Mouse (Mus musculus): ENCODE results near the gene Sinhcaf. TPM values are rescaled to one million over a fixed set of nuclear protein-coding genes. Genes with fewer than 3 reads are reported as not detected.
"Not testable (repeated sequence)": the region's sequence is repeated elsewhere in the genome, so short reads cannot be mapped to it uniquely, and the experiment has no call there.

Sinhcaf gene
- polyA plus RNA-seq, 1 experiment from 2014 or later = 30.7 TPM

DNA sequence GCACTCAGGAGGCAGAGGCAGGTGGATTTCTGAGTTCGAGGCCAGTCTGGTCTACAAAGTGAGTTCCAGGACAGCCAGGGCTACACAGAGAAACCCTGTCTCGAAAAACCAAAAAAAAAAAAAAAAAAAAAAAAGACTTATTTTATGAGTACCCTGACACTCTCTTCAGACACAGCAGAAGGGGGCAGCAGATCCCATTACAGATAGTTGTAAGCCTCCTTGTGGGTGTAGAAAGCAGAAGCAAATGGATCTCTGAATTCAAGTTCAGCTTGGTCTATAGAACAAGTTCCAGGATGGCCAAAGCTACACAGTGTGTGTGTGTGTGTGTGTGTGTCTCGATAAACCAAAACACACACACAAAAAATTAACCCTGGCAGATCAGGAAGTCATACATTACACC lies 5.9 kb downstream of the Sinhcaf start:
- not testable (repeated sequence) for H3K9ac ChIP-seq (ENCODE audit: low read depth, low read length); H3K36me3 ChIP-seq (ENCODE audit: control insufficient read depth, insufficient read depth, low read length); H3K4me1 ChIP-seq (ENCODE audit: control insufficient read depth, insufficient read depth, low read length); ATAC-seq; H3K27me3 ChIP-seq (ENCODE audit: control insufficient read depth, insufficient read depth, low read depth, low read length); H3K4me2 ChIP-seq (ENCODE audit: low read length); H3K9me3 ChIP-seq (replicated peaks; ENCODE audit: control insufficient read depth, low read length, poor library complexity, severe bottlenecking); H3K4me3 ChIP-seq (ENCODE audit: low read depth, low read length); H3K27ac ChIP-seq (ENCODE audit: low read length)
- 82% methylated on average over 2 of the region's 3 CpGs for WGBS

DNA sequence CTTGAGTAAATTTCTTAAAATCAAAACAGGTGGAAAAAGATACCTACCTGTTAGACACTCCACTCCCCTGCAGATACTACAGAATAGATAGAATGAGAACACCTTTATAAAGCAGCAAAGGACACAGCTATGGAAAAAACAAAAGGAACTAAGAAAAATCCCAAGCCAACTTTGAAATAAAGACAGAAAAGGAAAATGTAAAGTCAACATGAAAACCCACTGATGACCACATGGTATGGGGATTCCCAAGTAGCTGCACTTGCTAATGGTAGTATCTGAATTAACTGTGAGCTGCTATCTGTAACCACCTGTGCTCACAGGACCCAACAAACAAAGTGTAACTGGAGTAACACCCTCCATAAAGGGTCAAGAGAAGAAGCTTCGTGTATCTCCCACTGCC lies 8.6 kb downstream of the Sinhcaf start:
- Histone ChIP-seq H3K4me1 (ENCODE audit: control insufficient read depth, insufficient read depth, low read length) (no peaks in the 10 kb centered on the region), H3K27ac (ENCODE audit: low read length) (no peak overlapping the region), H3K9ac (ENCODE audit: low read depth, low read length) (no peak overlapping the region), H3K4me3 (ENCODE audit: low read depth, low read length) (no peak overlapping the region), H3K9me3 (replicated peaks; ENCODE audit: control insufficient read depth, low read length, poor library complexity, severe bottlenecking) (no peaks in the 10 kb centered on the region), H3K4me2 (ENCODE audit: low read length) (no peak overlapping the region), H3K27me3 (ENCODE audit: control insufficient read depth, insufficient read depth, low read depth, low read length) (no peaks in the 10 kb centered on the region), H3K36me3 (ENCODE audit: control insufficient read depth, insufficient read depth, low read length) (no peaks in the 10 kb centered on the region)
- WGBS = 69% methylated on average over 1 of the region's 1 CpGs
- ATAC-seq = no peak

DNA sequence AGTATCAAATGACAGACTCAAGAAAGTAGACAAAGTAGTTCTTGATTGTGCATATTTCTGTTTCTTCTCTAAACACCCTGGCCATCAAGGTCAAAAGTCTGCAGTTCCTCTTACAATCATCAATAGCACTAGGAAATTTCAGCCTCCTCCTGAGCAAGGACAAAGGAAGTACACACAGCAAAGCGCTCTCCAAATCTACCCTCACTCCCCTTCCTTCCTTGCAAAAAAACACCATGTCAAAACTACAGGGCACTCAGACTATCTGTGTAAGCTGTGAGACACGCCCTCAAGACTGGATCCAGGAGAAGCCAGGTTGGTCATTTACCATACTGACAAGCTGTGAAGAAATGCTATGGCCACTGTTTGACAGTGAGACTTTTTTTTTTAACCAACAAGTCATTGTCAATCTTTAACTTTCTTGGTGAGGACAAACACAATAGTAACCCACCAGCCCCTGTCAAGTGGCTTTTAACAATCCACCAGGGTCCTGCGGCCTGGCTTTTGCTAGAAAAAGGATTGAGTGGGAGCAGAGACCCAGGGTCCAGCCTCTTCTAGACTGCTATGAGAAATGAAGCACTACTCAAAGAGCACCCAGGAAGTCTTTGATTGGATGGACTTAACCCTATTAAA lies 11.2 kb downstream of the Sinhcaf start:
- Histone ChIP-seq H3K27me3 (ENCODE audit: control insufficient read depth, insufficient read depth, low read depth, low read length) (no peaks in the 10 kb centered on the region), H3K27ac (ENCODE audit: low read length) (no peak overlapping the region), H3K36me3 (ENCODE audit: control insufficient read depth, insufficient read depth, low read length) (peaks cover 6% of the 10 kb centered on the region), H3K9ac (ENCODE audit: low read depth, low read length) (no peak overlapping the region), H3K4me3 (ENCODE audit: low read depth, low read length) (no peak overlapping the region), H3K4me2 (ENCODE audit: low read length) (no peak overlapping the region), H3K4me1 (ENCODE audit: control insufficient read depth, insufficient read depth, low read length) (no peaks in the 10 kb centered on the region), H3K9me3 (replicated peaks; ENCODE audit: control insufficient read depth, low read length, poor library complexity, severe bottlenecking) (no peaks in the 10 kb centered on the region)
- ATAC-seq = no peak
- WGBS = 72% methylated on average over 3 of the region's 3 CpGs

DNA sequence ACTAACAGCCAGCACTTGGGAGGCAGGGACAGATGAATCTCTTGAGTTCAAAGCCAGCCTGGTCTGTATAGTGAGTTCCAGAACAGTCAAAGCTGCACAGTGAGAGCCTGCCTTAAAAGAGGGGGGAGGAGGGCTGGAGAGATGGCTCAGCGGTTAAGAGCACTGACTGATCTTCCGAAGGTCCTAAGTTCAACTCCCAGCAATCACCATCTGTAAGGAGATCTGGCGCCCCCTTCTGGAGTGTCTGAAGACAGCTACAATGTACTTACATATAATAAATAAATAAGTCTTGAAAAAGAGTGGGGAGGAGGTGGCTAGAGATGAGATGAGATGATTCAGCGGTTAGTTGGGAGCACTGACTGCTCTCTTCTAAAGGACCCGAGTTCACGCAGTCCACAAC lies 15.0 kb downstream of the Sinhcaf start:
- H3K36me3 ChIP-seq (ENCODE audit: control insufficient read depth, insufficient read depth, low read length) = peaks cover 7% of the 10 kb centered on the region
- no peaks in the 10 kb centered on the region for H3K27me3 ChIP-seq (ENCODE audit: control insufficient read depth, insufficient read depth, low read depth, low read length)
- no peaks in the 10 kb centered on the region for H3K4me1 ChIP-seq (ENCODE audit: control insufficient read depth, insufficient read depth, low read length)
- H3K27ac ChIP-seq (ENCODE audit: low read length) = no peak overlapping the region
- no peak for ATAC-seq
- no peak overlapping the region for H3K9ac ChIP-seq (ENCODE audit: low read depth, low read length)
- no peak overlapping the region for H3K4me3 ChIP-seq (ENCODE audit: low read depth, low read length)
- WGBS = 91% methylated on average over 6 of the region's 6 CpGs
- H3K4me2 ChIP-seq (ENCODE audit: low read length) = no peak overlapping the region
- no peaks in the 10 kb centered on the region for H3K9me3 ChIP-seq (replicated peaks; ENCODE audit: control insufficient read depth, low read length, poor library complexity, severe bottlenecking)

DNA sequence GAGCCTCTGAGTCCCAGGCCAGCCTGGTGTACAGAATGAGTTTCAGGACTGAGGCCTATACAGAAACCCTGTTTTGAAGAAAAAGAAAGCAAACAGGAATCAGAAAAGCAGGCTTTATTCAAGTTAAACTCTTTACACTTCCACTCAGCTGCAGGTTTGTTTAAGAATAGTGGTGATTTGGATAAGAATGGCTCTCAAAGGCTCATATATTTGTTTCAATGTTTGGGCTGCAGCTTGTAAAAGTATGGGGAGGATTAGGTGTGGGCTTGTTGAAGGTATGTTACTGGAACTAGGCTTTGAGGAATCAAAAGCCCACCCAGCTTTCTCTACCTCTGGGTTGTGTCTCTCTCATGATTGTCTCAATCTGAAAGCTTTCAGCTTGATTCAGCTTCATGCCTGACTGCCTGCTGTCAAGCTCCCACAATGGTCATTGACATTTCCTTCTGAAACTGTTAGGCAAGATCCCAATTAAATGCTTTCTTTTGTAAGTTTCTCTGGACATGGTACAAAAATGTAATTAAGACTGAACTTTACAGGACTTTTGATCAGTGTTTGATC lies 27.3 kb downstream of the Sinhcaf start:
- H3K27ac ChIP-seq (ENCODE audit: low read length) = no peak overlapping the region
- H3K27me3 ChIP-seq (ENCODE audit: control insufficient read depth, insufficient read depth, low read depth, low read length) = no peaks in the 10 kb centered on the region
- no peak overlapping the region for H3K4me3 ChIP-seq (ENCODE audit: low read depth, low read length)
- H3K9me3 ChIP-seq (replicated peaks; ENCODE audit: control insufficient read depth, low read length, poor library complexity, severe bottlenecking) = no peaks in the 10 kb centered on the region
- no peak overlapping the region for H3K9ac ChIP-seq (ENCODE audit: low read depth, low read length)
- H3K36me3 ChIP-seq (ENCODE audit: control insufficient read depth, insufficient read depth, low read length) = no peaks in the 10 kb centered on the region
- no peak for ATAC-seq
- H3K4me1 ChIP-seq (ENCODE audit: control insufficient read depth, insufficient read depth, low read length) = no peaks in the 10 kb centered on the region
- H3K4me2 ChIP-seq (ENCODE audit: low read length) = no peak overlapping the region

DNA sequence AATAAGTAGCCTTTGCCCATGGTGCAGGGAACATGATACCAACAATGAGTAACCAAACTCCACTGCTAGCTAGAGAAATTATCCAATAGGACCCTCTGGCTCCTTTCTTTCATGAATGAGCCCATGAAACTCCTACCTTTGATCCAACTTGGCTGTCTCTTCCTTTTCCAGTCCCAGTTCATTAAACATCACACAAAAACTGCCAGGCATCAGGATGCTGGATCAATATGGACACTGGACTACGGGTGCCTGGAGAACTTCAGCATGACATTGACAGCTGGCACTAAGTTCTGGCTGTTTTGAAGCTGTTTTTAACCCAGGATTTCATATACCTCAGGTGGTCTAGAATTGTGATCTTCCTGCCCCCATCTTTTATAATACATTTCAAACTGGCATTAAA lies 28.6 kb downstream of the Sinhcaf start:
- H3K4me2 ChIP-seq (ENCODE audit: low read length) = no peak overlapping the region
- no peak overlapping the region for H3K9ac ChIP-seq (ENCODE audit: low read depth, low read length)
- no peaks in the 10 kb centered on the region for H3K27me3 ChIP-seq (ENCODE audit: control insufficient read depth, insufficient read depth, low read depth, low read length)
- H3K9me3 ChIP-seq (replicated peaks; ENCODE audit: control insufficient read depth, low read length, poor library complexity, severe bottlenecking) = no peaks in the 10 kb centered on the region
- WGBS = 74% methylated on average over 1 of the region's 1 CpGs
- no peaks in the 10 kb centered on the region for H3K36me3 ChIP-seq (ENCODE audit: control insufficient read depth, insufficient read depth, low read length)
- H3K4me1 ChIP-seq (ENCODE audit: control insufficient read depth, insufficient read depth, low read length) = no peaks in the 10 kb centered on the region
- no peak for ATAC-seq
- H3K27ac ChIP-seq (ENCODE audit: low read length) = no peak overlapping the region
- no peak overlapping the region for H3K4me3 ChIP-seq (ENCODE audit: low read depth, low read length)

DNA sequence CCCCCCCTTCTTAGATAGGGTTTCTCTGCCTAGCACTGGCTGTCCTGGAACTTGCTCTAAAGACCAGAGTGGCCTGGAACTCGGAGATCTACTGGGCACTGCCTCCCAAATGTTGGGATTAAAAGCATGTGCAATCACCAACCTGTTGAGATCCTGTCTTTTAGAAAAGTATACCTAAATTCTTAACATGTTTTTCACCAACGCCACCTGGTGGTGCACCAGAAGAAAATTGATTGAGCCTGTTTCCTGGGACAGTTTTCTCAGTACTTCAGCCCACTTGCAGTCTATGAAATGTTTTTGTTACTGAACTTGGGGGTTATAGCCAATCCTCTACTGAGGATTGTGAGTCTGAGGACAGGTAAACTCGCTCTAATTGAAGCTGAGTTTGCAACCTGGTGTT lies 29.4 kb downstream of the Sinhcaf start:
- no peaks in the 10 kb centered on the region for H3K4me1 ChIP-seq (ENCODE audit: control insufficient read depth, insufficient read depth, low read length)
- no peak overlapping the region for H3K4me3 ChIP-seq (ENCODE audit: low read depth, low read length)
- no peaks in the 10 kb centered on the region for H3K9me3 ChIP-seq (replicated peaks; ENCODE audit: control insufficient read depth, low read length, poor library complexity, severe bottlenecking)
- no peaks in the 10 kb centered on the region for H3K27me3 ChIP-seq (ENCODE audit: control insufficient read depth, insufficient read depth, low read depth, low read length)
- H3K36me3 ChIP-seq (ENCODE audit: control insufficient read depth, insufficient read depth, low read length) = no peaks in the 10 kb centered on the region
- no peak for ATAC-seq
- H3K9ac ChIP-seq (ENCODE audit: low read depth, low read length) = no peak overlapping the region
- no peak overlapping the region for H3K27ac ChIP-seq (ENCODE audit: low read length)
- no peak overlapping the region for H3K4me2 ChIP-seq (ENCODE audit: low read length)
- WGBS = 41% methylated on average over 3 of the region's 3 CpGs

DNA sequence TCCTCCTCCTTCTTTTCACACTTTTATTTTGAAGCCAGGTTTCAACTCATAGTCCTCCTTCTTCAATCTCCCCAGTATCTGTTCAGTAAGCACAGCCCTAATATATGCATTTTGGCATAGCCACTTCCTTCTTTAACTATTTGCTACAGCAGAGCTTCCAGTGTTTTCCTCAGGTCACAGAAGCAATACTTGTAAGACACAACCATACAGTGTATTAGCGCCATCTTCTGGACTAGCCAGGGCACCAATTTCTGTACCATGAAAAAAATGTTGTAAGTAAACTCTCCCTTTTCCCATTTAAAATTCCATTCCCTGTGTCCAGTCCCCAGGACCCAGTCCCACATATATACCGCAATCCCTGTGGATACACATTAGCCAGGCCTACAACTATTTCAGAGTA lies 32.3 kb downstream of the Sinhcaf start:
- WGBS = 8% methylated on average over 2 of the region's 2 CpGs
- 0 out of 2 replicates have a peak, but pooled peaks have one; percentile 25 for ATAC-seq

DNA sequence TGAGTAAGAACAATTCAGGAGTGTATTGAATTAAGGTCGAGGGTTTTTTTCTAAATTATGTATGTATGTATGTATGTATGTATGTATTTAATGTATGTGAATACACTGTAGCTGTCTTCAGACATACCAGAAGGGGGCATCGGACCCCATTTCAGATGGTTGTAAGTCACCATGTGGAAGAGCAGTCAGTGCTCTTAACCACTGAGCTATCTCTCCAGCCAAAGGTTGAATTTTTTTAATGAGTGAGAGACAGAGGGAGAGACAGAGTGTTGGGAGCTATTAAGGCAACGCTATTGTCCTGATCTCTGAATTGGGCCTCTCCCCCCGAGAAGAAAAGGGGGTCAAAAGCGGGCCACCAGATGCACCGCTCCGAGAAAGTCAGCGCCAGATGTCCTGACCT lies 34.4 kb downstream of the Sinhcaf start:
- H3K27ac ChIP-seq (ENCODE audit: low read length); H3K9me3 ChIP-seq (replicated peaks; ENCODE audit: control insufficient read depth, low read length, poor library complexity, severe bottlenecking); H3K36me3 ChIP-seq (ENCODE audit: control insufficient read depth, insufficient read depth, low read length); H3K4me2 ChIP-seq (ENCODE audit: low read length); H3K4me1 ChIP-seq (ENCODE audit: control insufficient read depth, insufficient read depth, low read length); H3K4me3 ChIP-seq (ENCODE audit: low read depth, low read length); H3K9ac ChIP-seq (ENCODE audit: low read depth, low read length); H3K27me3 ChIP-seq (ENCODE audit: control insufficient read depth, insufficient read depth, low read depth, low read length); ATAC-seq: not testable (repeated sequence)
- WGBS = 90% methylated on average over 8 of the region's 8 CpGs

More for the DNA sequence above, 32.3 kb downstream of the Sinhcaf start:
- H3K9me3 ChIP-seq (replicated peaks; ENCODE audit: control insufficient read depth, low read length, poor library complexity, severe bottlenecking) = no peaks in the 10 kb centered on the region
- no peak overlapping the region for H3K27ac ChIP-seq (ENCODE audit: low read length)
- H3K36me3 ChIP-seq (ENCODE audit: control insufficient read depth, insufficient read depth, low read length) = no peaks in the 10 kb centered on the region
- H3K9ac ChIP-seq (ENCODE audit: low read depth, low read length) = no peak overlapping the region
- H3K4me2 ChIP-seq (ENCODE audit: low read length) = no peak overlapping the region
- H3K4me1 ChIP-seq (ENCODE audit: control insufficient read depth, insufficient read depth, low read length) = no peaks in the 10 kb centered on the region
- no peak overlapping the region for H3K4me3 ChIP-seq (ENCODE audit: low read depth, low read length)
- H3K27me3 ChIP-seq (ENCODE audit: control insufficient read depth, insufficient read depth, low read depth, low read length) = no peaks in the 10 kb centered on the region
